Comparison of ENCODE assay signal across 9 mouse cellular contexts in the genomic region with DNA sequence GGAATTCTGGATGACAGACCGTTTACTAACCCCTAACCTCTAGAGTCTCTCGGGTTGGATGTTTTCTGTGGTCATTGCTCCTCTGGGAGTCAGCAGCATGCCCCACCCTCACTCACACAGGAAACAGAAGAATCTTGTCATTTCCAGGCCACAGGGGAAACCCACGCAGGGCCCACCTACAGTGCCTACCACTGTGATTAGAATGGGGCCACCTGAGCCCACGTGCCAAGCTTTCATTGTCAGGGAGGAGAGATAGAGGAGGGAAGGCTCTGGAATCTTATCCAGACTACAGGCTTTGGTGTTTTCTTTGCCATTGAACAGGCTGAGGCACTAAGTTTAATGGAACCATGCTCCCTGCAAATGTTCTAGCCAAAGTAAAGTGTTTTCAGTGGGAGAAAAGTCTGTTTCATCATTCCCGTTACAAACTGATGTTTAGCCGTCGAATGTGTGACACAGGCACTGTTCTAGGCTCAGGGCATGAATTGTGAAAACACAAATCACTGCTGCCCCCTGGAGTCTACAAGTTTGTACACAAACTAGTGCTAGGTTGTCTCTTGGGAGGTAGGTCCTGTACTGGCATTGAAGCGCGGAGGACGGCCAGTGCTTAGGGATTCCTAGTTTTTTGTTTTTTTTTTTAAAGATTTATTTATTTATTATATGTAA. TPM values are rescaled to one million over a fixed set of nuclear protein-coding genes. Genes with fewer than 3 reads are reported as not detected.
DNase-seq lines count a peak whose midpoint lies in the region; ATAC-seq and TF ChIP-seq lines count a peak whose summit lies in the region.
"Had no signal": no experiment of that assay in that cellular context is flagged by ENCODE, and none has a peak within 500 bp of the region (broad histone marks: within the 10 kb centered on the region; RNA-seq: fewer than 3 reads in every experiment).

No protein-coding gene starts in this region.

- TF ChIP-seq POLR2A in cerebellum, adult 2 months (IDR thresholded peaks at IDR 0.05; ENCODE audit: borderline replicate concordance, insufficient read depth, low read length) = no peak
- no peak for TF ChIP-seq POLR2A in bone marrow, adult 2 months (IDR thresholded peaks at IDR 0.05; ENCODE audit: borderline replicate concordance, control insufficient read depth, low read depth, low read length)

- H3K27ac ChIP-seq in cerebellum, adult 2 months (ENCODE audit: insufficient read depth, low read length) = 0 out of 2 replicates have a peak overlapping the region, but pooled peaks have one; percentile 38
- no peak overlapping the region; the same call in 1 of the 2 replicates for H3K27ac ChIP-seq in bone marrow, adult 2 months (ENCODE audit: control insufficient read depth, insufficient read depth, low read depth, low read length, poor library complexity)
- H3K27ac ChIP-seq: neural tube, embryonic 12.5 days had no signal

- no peaks in the 10 kb centered on the region for H3K27me3 ChIP-seq in cerebellum, adult 2 months (ENCODE audit: control insufficient read depth, insufficient read depth, low read length)
- H3K27me3 ChIP-seq: neural tube, embryonic 12.5 days had no signal

- DNase-seq in cerebellum, adult 2 months = no peak
- DNase-seq in cerebellum, adult 11-12 months = no peak
- DNase-seq in 3134 (ENCODE audit: extremely low read depth, insufficient read length, low spot score) = peak; percentile 16
- DNase-seq in kidney, adult 8-10 months = peak; percentile 64 to 74
- no peak for DNase-seq in left cerebral cortex, postnatal 4 days

- intact Hi-C loops in left cerebral cortex, postnatal 4 days (cut with DNase I) = no loop called here

- ATAC-seq in monocyte, adult 5-6 weeks (replicated peaks; ENCODE audit: insufficient number of reproducible peaks, low FRiP score, low TSS enrichment, poor library complexity, severe bottlenecking) = 0 out of 2 replicates have a peak, but pooled peaks have one; percentile 55
- ATAC-seq in erythroblast, adult 5-6 weeks (replicated peaks; ENCODE audit: low FRiP score, poor library complexity, severe bottlenecking) = no peak

- H3K4me3 ChIP-seq in cerebellum, adult 2 months (replicated peaks; ENCODE audit: insufficient read depth, low read depth, low read length) = no peak overlapping the region
- H3K4me3 ChIP-seq in bone marrow, adult 2 months (replicated peaks; ENCODE audit: control insufficient read depth, low read depth, low read length) = no peak overlapping the region
- H3K4me3 ChIP-seq: neural tube, embryonic 12.5 days had no signal

- peak; percentile 12; the same call in 1 of the 2 replicates for TF ChIP-seq CTCF in cerebellum, adult 2 months (IDR thresholded peaks at IDR 0.05; ENCODE audit: borderline replicate concordance, insufficient read depth, low read depth, low read length)
- TF ChIP-seq CTCF in bone marrow, adult 2 months (IDR thresholded peaks at IDR 0.05; ENCODE audit: control insufficient read depth, insufficient read depth, low read length) = peak; percentile 32; the same call in 1 of the 2 replicates

- H3K4me1 ChIP-seq in cerebellum, adult 2 months (ENCODE audit: control insufficient read depth, insufficient read depth, low read length) = peaks cover 35% of the 10 kb centered on the region
- peaks cover 3% of the 10 kb centered on the region for H3K4me1 ChIP-seq in bone marrow, adult 2 months (ENCODE audit: control insufficient read depth, insufficient read depth, low read length)

- 86% methylated on average over 10 of the region's 10 CpGs for whole genome bisulfite sequencing in cerebellum, adult 2 months
- 54% methylated on average over 10 of the region's 10 CpGs for WGBS in bone marrow, adult 2 months

RNA-seq across cellular contexts. Expression of a gene that starts 30.4 kb away (rescaled TPM):
- polyA plus RNA-seq in cerebellum, adult 2 months (2012; rRNA removed) = 72.6 and 80.3 TPM in 2 replicates
- polyA plus RNA-seq in bone marrow, adult 2 months (2011; ENCODE audit: insufficient read depth, insufficient read length, low replicate concordance, missing spikeins) = 17.6 and 23.4 TPM in 2 replicates
- total RNA-seq in monocyte, adult 5-6 weeks (2017) = 62.3 to 108 TPM (median 83.0 TPM) in 3 replicates
- total RNA-seq in erythroblast, adult 5-6 weeks (2015; ENCODE audit: low replicate concordance) = 7.5 and 8.5 TPM in 2 replicates
- total RNA-seq in erythroblast, adult 5-6 weeks (2017; ENCODE audit: low replicate concordance) = 7.3 and 13.0 TPM in 2 replicates
- 100 to 1,000 TPM; 149 to 155 TPM for total RNA-seq in left cerebral cortex, postnatal 4 days (2021)

Comparison
In these comparisons a context has a peak if more than half of its experiments do, and no peak if none do; other contexts are left out.
1. DNase-seq: peak in 3134 (single experiment) and kidney, adult 8-10 months (2 of 2); none in cerebellum, adult 2 months (0 of 2), cerebellum, adult 11-12 months (single experiment) and left cerebral cortex, postnatal 4 days (single experiment).